Mouse (Mus musculus) forebrain, embryonic 13.5 days (tissue): ENCODE measurements around the gene Ndufv1. TPM values are rescaled to one million over a fixed set of nuclear protein-coding genes. Genes with fewer than 3 reads are reported as not detected.
A peak's percentile ranks its signal among the peaks of the same experiment; 100 is the strongest.
"Not testable (repeated sequence)": the region's sequence is repeated elsewhere in the genome, so short reads cannot be mapped to it uniquely, and the experiment has no call there.

Experiments used
- ATAC-seq: fragments of 200-750 bp; cut with Nextera tagmentation; 2 replicates; pipeline ENCODE4 v1.8.0; 2017
- H3K27ac ChIP-seq: fragments of 300-500 bp; sonication (generic); 2 replicates; pipeline ENCODE4 v1.5.1; 2015; ENCODE audit warnings: inconsistent platforms, mild to moderate bottlenecking, moderate library complexity
- H3K27me3 ChIP-seq: fragments of 300-500 bp; sonication (generic); 2 replicates; pipeline ENCODE4 v1.6.1; 2015; ENCODE audit warnings: mild to moderate bottlenecking, inconsistent platforms
- H3K36me3 ChIP-seq: fragments of 300-500 bp; sonication (generic); 2 replicates; pipeline ENCODE4 v1.6.1; 2015; ENCODE audit warnings: mild to moderate bottlenecking, inconsistent platforms; ENCODE audit not compliant: poor library complexity, severe bottlenecking
- H3K4me1 ChIP-seq: fragments of 300-500 bp; sonication (generic); 2 replicates; pipeline ENCODE4 v1.6.1; 2015; ENCODE audit warnings: inconsistent platforms
- H3K4me2 ChIP-seq: fragments of 300-500 bp; sonication (generic); 2 replicates; pipeline ENCODE4 v1.6.1; 2015; ENCODE audit warnings: inconsistent platforms, mild to moderate bottlenecking, moderate library complexity
- H3K4me3 ChIP-seq: fragments of 300-500 bp; sonication (generic); 2 replicates; pipeline ENCODE4 v1.5.1; 2015; ENCODE audit warnings: mild to moderate bottlenecking, inconsistent platforms
- H3K9ac ChIP-seq: fragments of 300-500 bp; sonication (generic); 2 replicates; pipeline ENCODE4 v1.6.1; 2015; ENCODE audit warnings: mild to moderate bottlenecking, inconsistent platforms
- H3K9me3 ChIP-seq: fragments of 300-500 bp; sonication (generic); replicated peaks from 2 replicates; pipeline ENCODE4 v1.6.1; 2016; ENCODE audit warnings: inconsistent platforms
- WGBS: fragments of 180-500 bp; shearing (Covaris S2); methylation state at CpG from one replicate; pipeline ENCODE4 v1.1.7; 2015; 5-methylcytosine and 5-hydroxymethylcytosine counted together
- polyA plus RNA-seq: library from polyadenylated mRNA; unstranded; fragments of >200 nt; fragmentation: Nextera tagmentation; extraction: Ambion mirVana; gene quantifications from 2 replicates; pipeline ENCODE4 v1.2.1, GENCODE M21; 2015

Gene Ndufv1
- polyA plus RNA-seq, 1 experiment from 2014 or later: 202 TPM

DNA sequence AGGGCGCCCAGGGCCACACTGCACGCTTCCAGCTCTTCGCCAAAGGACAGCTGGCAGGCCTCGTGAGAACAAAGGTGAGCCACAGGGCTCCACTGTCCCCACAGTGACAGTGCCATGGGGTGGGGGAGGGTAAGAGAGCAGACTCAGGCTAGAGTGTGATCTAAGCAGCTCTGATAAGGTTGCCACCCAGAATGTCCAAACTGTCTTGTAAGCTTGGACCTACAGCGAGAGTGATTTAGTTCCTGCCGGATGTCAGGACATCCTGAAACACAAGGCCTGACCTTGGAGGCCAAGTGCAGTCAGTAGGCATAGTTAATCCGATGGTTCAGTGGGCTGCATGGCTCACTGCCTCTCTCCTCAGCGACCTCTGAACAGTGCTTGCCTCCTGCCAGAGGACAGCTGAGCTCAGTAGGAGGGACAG lies 27.3 kb downstream of the Ndufv1 start:
- peaks cover 11% of the 10 kb centered on the region; the same call in 1 of the 2 replicates for H3K4me1 ChIP-seq
- H3K27me3 ChIP-seq: no peaks in the 10 kb centered on the region
- H3K4me3 ChIP-seq: no peak overlapping the region
- H3K9me3 ChIP-seq: peaks cover 5% of the 10 kb centered on the region
- 25% methylated on average over 8 of the region's 8 CpGs for WGBS
- no peak overlapping the region for H3K9ac ChIP-seq
- no peak for ATAC-seq
- no peak overlapping the region for H3K4me2 ChIP-seq
- no peaks in the 10 kb centered on the region for H3K36me3 ChIP-seq
- H3K27ac ChIP-seq: no peak overlapping the region

GRCm38 (mm10) chr19:3983527-3984200 lies 28.9 kb downstream of the Ndufv1 start:
- H3K9ac ChIP-seq: no peak overlapping the region
- H3K4me2 ChIP-seq: no peak overlapping the region
- no peak overlapping the region for H3K4me3 ChIP-seq
- WGBS: 30% methylated on average over 9 of the region's 9 CpGs
- peaks cover 2% of the 10 kb centered on the region for H3K9me3 ChIP-seq
- H3K36me3 ChIP-seq: no peaks in the 10 kb centered on the region
- no peak for ATAC-seq
- no peak overlapping the region for H3K27ac ChIP-seq
- H3K27me3 ChIP-seq: no peaks in the 10 kb centered on the region
- H3K4me1 ChIP-seq: peaks cover 11% of the 10 kb centered on the region; the same call in 1 of the 2 replicates

DNA sequence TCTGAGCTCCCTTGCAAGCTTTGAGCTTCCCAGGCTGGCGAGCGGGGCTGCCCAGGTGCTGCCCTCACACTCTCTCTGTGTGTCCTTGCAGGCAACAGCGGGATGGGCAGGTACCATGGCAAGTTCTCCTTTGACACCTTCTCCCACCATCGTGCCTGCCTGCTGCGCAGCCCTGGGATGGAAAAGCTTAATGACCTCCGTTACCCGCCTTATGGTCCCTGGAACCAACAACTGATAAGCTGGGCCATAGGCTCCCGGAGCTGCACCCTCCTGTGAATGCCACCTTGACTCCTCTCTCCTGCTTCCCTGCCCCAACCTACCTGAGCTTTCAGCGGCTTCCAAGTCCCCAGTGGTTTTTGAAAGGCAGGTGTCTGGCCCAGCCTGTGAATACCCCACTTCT lies 31.7 kb downstream of the Ndufv1 start:
- H3K27me3 ChIP-seq: no peaks in the 10 kb centered on the region
- H3K36me3 ChIP-seq: no peaks in the 10 kb centered on the region
- no peak overlapping the region for H3K27ac ChIP-seq
- H3K4me3 ChIP-seq: no peak overlapping the region
- H3K4me1 ChIP-seq: 0 out of 2 replicates have a peak, but pooled peaks cover 4% of the 10 kb centered on the region
- H3K4me2 ChIP-seq: no peak overlapping the region
- no peak overlapping the region for H3K9ac ChIP-seq
- ATAC-seq: no peak
- H3K9me3 ChIP-seq: no peaks in the 10 kb centered on the region
- WGBS: 86% methylated on average over 9 of the region's 9 CpGs

DNA sequence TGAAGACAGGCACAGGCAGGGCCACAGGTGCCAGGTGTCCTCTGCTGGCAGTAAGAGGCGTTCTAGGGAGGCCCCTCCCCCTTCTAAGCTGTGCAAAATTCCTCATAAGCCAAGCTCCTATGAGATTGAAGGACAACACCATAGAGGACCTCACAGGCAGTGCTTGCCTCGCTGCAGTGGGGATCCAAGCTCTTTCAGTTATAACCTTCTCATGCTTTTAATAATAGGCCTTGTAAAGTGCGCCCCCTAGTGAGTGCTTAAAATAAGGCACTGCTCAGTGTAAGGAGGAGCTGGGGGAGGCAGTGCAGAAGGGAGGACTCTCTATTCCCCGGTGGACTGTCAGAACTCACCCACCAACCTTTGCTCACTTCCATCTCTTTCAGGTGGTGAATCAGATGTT lies 32.3 kb downstream of the Ndufv1 start:
- Histone ChIP-seq H3K9me3 (no peaks in the 10 kb centered on the region), H3K4me2 (no peak overlapping the region), H3K9ac (no peak overlapping the region), H3K4me3 (no peak overlapping the region), H3K27ac (no peak overlapping the region), H3K36me3 (no peaks in the 10 kb centered on the region), H3K4me1 (0 out of 2 replicates have a peak, but pooled peaks cover 4% of the 10 kb centered on the region), H3K27me3 (no peaks in the 10 kb centered on the region)
- WGBS: 14% methylated on average over 4 of the region's 4 CpGs
- peak; percentile 65 for ATAC-seq

- H3K36me3 ChIP-seq: no peaks in the 10 kb centered on the region
- no peak overlapping the region for H3K4me2 ChIP-seq
- no peak for ATAC-seq
- 74% methylated on average over 2 of the region's 2 CpGs for WGBS
- no peaks in the 10 kb centered on the region for H3K9me3 ChIP-seq
- no peaks in the 10 kb centered on the region for H3K27me3 ChIP-seq
- H3K4me1 ChIP-seq: no peaks in the 10 kb centered on the region
- H3K4me3 ChIP-seq: no peak overlapping the region
- H3K27ac ChIP-seq: no peak overlapping the region
- H3K9ac ChIP-seq: no peak overlapping the region
Measured at GRCm38 (mm10) chr19:3975866-3976265, 36.7 kb downstream of the Ndufv1 start.

- H3K27me3 ChIP-seq, H3K9me3 ChIP-seq, H3K4me1 ChIP-seq, ATAC-seq, H3K9ac ChIP-seq, H3K27ac ChIP-seq, H3K36me3 ChIP-seq, H3K4me3 ChIP-seq, H3K4me2 ChIP-seq: not testable (repeated sequence)
- 69% methylated on average over 6 of the region's 6 CpGs for WGBS
Measured at GRCm38 (mm10) chr19:3974608-3975007, 38.0 kb downstream of the Ndufv1 start.

GRCm38 (mm10) chr19:3972229-3972628 lies 40.4 kb downstream of the Ndufv1 start, which contains the start of gene Aldh3b2:
Aldh3b2 (plus strand) TSS chr19:3972328.
- H3K4me1 ChIP-seq: no peaks in the 10 kb centered on the region
- 64% methylated on average over 9 of the region's 9 CpGs for WGBS
- no peaks in the 10 kb centered on the region for H3K27me3 ChIP-seq
- no peaks in the 10 kb centered on the region for H3K36me3 ChIP-seq
- H3K4me2 ChIP-seq: no peak within 1 kb of the TSS
- H3K9ac ChIP-seq: no peak within 1 kb of the TSS
- H3K27ac ChIP-seq: no peak within 1 kb of the TSS
- H3K4me3 ChIP-seq: no peak within 1 kb of the TSS
- ATAC-seq: no peak
- H3K9me3 ChIP-seq: no peaks in the 10 kb centered on the region

DNA sequence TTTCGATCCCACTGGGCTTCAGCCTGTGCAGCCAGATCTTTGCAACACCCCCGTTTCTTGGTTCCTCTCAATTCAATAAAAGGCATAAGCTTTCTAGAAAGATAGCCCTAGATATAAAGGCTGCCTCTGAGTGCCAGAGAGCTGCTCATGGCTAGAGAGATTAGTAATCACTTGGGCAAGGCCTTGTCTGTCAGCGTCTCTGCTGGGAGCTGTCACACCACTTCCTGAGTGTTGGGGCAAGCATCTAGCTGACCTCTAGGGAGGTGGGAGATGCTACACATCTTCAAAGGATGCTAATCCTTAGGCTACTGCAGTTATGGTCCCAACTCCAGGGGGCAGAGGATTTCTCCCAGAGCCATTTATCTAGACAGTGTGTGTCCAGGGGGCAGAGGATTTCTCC lies 45.3 kb downstream of the Ndufv1 start:
- no peaks in the 10 kb centered on the region for H3K27me3 ChIP-seq
- H3K4me1 ChIP-seq: no peaks in the 10 kb centered on the region
- no peak overlapping the region for H3K9ac ChIP-seq
- no peaks in the 10 kb centered on the region for H3K36me3 ChIP-seq
- H3K4me2 ChIP-seq: no peak overlapping the region
- 79% methylated on average over 3 of the region's 3 CpGs for WGBS
- H3K9me3 ChIP-seq: no peaks in the 10 kb centered on the region
- H3K4me3 ChIP-seq: no peak overlapping the region
- H3K27ac ChIP-seq: no peak overlapping the region
- ATAC-seq: no peak

DNA sequence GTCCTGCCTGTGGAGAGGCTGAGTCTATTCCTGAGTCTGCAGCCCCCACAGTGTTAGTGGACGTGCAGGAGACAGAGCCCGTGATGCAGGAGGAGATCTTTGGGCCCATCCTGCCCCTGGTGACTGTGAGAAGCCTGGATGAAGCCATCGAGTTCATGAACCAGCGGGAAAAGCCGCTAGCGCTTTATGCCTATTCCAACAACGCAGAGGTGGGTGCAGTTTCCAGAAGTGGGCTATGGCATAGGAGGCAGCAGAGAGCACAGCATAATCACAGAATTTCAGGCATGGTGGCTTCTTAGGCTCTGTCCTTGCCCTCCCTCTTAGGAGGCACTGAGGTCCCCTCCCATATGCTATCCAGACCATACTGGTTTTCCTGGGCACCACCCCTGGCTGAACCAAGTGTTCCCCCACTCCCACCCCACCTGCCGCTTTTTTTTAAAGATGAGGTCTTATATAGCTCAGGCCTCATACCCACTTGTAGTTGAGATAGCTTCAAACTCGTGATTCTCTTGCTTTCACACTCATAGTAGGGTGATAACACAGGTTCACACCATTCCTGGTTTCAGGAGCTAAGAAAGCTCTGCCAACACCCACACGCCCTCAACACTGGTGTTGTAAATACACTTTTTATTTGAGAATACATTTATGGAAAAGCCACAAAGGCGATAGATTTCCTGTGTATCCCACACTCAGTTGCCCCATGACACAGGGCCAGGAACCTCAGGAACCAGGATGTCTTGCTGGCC lies 46.1 kb downstream of the Ndufv1 start:
- no peak overlapping the region for H3K4me2 ChIP-seq
- no peak overlapping the region for H3K4me3 ChIP-seq
- no peaks in the 10 kb centered on the region for H3K27me3 ChIP-seq
- no peaks in the 10 kb centered on the region for H3K36me3 ChIP-seq
- 69% methylated on average over 11 of the region's 11 CpGs for WGBS
- H3K9ac ChIP-seq: no peak overlapping the region
- no peaks in the 10 kb centered on the region for H3K4me1 ChIP-seq
- no peak for ATAC-seq
- H3K9me3 ChIP-seq: no peaks in the 10 kb centered on the region
- no peak overlapping the region for H3K27ac ChIP-seq

- no peak overlapping the region for H3K4me2 ChIP-seq
- no peak overlapping the region for H3K27ac ChIP-seq
- WGBS: 81% methylated on average over 4 of the region's 4 CpGs
- no peak overlapping the region for H3K9ac ChIP-seq
- H3K36me3 ChIP-seq: no peaks in the 10 kb centered on the region
- H3K4me1 ChIP-seq: no peaks in the 10 kb centered on the region
- H3K9me3 ChIP-seq: no peaks in the 10 kb centered on the region
- no peaks in the 10 kb centered on the region for H3K27me3 ChIP-seq
- no peak overlapping the region for H3K4me3 ChIP-seq
- no peak for ATAC-seq
Measured at GRCm38 (mm10) chr19:3964030-3964429, 48.6 kb downstream of the Ndufv1 start.

DNA sequence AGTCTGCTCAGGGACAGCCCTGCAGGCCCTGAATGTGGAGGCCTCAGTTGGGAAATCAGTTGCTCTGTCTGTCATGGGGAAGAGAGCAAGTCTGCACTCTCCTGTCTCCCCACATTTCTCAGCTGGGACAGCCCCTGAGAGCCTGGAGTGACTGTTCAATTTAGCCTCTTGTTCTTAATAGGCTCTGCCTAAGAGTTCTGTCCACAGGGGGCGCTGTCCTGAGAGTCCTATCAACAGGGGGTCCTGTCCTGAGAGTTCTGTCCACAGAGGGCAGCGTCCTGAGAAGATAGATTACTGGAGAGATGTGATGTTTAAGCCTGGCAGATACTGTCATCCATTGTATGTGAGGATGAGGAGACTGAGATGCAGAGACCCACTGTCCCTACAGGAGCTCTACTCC lies 50.1 kb downstream of the Ndufv1 start:
- no peak for ATAC-seq
- no peak overlapping the region for H3K9ac ChIP-seq
- no peak overlapping the region for H3K4me2 ChIP-seq
- H3K4me3 ChIP-seq: no peak overlapping the region
- 14% methylated on average over 2 of the region's 2 CpGs for WGBS
- H3K9me3 ChIP-seq: no peaks in the 10 kb centered on the region
- H3K4me1 ChIP-seq: no peaks in the 10 kb centered on the region
- no peaks in the 10 kb centered on the region for H3K27me3 ChIP-seq
- H3K27ac ChIP-seq: no peak overlapping the region
- H3K36me3 ChIP-seq: no peaks in the 10 kb centered on the region

DNA sequence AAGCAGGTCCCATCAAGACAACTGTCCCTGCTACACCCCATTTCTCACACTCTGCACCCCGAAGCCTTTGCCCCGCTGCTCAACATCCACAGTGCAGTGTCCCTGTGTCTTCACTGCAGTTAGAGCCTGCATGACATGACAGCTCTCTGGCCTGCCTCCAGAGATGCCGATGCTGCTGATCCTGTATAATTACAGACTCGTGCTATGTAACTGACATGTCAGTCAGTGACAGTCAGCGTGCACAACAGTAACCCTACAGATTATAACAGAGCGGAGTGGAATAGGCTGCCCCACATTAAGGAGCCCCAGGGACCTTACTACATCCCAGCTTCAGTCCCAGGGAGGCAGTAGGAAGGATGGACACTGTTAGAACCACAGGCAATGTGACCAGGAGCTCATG lies 50.8 kb downstream of the Ndufv1 start:
- not testable (repeated sequence) for H3K27me3 ChIP-seq, H3K4me1 ChIP-seq, H3K4me2 ChIP-seq, H3K9ac ChIP-seq, H3K27ac ChIP-seq, H3K36me3 ChIP-seq, H3K9me3 ChIP-seq, H3K4me3 ChIP-seq
- ATAC-seq: peak; percentile 33; the same call in 1 of the 2 replicates
- WGBS: 79% methylated on average over 6 of the region's 6 CpGs
